Mouse (Mus musculus) left cerebral cortex, postnatal 10 days (tissue): Measurements from ENCODE around the gene Tgfb2. TPM values are rescaled to one million over a fixed set of nuclear protein-coding genes. Genes with fewer than 3 reads are reported as not detected.
A peak's percentile ranks its signal among the peaks of the same experiment; 100 is the strongest.

Experiments used
- DNase-seq, 2 experiments: peaks; one replicate each; pipeline ENCODE4 v3.0.0; 2021 to 2022; ENCODE audit warnings: low spot score in 2 of 2, mixed read lengths in 1 of 2; ENCODE audit errors: extremely low spot score in 1 of 2
- intact Hi-C: fragments of 180-260 bp; cut with DNase I; formaldehyde crosslinking; loops from one replicate; pipeline ENCODE4 v1.15.1; 2025
- total RNA-seq, 2 experiments: library from RNA; stranded (reverse); gene quantifications; 2 replicates each; pipeline ENCODE4 v1.2.3; 2021

Tgfb2 gene
- 10 to 100 TPM; 10.5 to 13.7 TPM for total RNA-seq

GRCm38 (mm10) chr1:186705915-186706248 lies at the start of gene Tgfb2:
TSS of gene Tgfb2 (minus strand) at chr1:186705989.
- intact Hi-C loops, result no loop called here
- peak; percentile 16 to 56 for DNase-seq

- intact Hi-C loops, result no loop called here
- no peak for DNase-seq
Measured at GRCm38 (mm10) chr1:186749675-186750283, 44.0 kb upstream of the Tgfb2 start.

- peak; percentile 81 to 88 for DNase-seq
- intact Hi-C loops, result no loop called here
Measured at GRCm38 (mm10) chr1:186748724-186749653, 43.2 kb upstream of the Tgfb2 start, which contains the start of gene Rrp15. TSS of gene Rrp15 (minus strand) at chr1:186749358.

DNA sequence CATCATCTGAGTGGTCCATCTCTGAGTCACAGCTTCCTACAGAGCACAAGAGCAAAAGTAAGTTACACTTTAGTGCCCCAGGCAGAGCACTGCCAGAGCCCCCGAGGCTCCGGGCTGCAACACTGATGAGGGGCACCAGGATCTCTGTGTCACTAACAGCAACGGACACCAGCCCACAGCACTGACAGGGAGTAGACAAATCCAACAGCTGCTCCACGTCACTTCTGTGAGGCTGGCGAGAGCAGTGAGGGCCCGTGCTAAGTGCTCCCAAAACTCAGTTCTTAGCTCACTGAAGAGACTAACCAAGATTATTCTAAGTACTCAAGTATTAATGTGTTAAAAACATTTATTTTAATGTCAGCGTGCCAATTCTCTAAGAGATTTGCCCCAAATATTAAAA lies 34.0 kb upstream of the Tgfb2 start:
- no peak for DNase-seq
- intact Hi-C loops, result no loop called here

GRCm38 (mm10) chr1:186735537-186735936 lies 29.7 kb upstream of the Tgfb2 start:
- intact Hi-C loops, result no loop called here
- DNase-seq, result no peak

DNA sequence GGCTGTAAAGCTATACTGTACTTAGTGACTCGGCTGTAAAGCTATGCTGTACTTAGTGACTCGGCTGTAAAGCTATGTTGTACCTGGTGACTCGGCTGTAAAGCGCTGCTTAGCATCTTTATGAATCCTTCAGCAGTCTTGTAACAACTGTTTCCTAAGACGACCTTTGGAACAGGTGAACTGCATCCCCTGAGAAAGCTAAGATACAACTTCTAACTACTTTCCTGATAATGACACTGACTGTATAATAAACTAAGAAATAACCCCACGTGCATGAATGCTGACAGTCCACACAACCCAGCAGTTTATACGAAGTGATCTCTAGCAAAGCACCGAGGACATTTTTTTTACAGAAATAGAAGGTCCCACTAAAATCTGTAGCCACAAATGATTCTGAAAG lies 27.3 kb upstream of the Tgfb2 start:
- intact Hi-C loops, result no loop called here
- no peak for DNase-seq

DNA sequence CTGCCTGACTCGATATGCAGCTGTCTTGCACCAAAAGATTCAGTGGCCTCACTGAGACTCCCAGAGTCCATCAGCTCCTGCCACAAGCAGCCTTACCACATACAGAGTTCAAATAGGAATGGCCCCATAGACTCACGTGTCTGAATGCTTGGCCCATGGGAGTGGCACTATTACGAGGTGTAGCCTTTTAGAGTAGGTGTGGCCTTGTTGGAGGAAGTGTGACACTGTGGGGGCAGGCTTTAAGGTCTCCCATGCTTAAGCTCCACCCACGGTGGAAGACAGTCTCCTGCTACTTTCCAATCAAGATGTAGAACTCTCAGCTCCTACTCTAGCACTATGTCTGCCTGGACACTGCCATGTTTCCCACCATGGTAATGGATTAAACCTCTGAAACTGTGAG lies 23.0 kb upstream of the Tgfb2 start:
- intact Hi-C loops, result no loop called here
- DNase-seq, result no peak

DNA sequence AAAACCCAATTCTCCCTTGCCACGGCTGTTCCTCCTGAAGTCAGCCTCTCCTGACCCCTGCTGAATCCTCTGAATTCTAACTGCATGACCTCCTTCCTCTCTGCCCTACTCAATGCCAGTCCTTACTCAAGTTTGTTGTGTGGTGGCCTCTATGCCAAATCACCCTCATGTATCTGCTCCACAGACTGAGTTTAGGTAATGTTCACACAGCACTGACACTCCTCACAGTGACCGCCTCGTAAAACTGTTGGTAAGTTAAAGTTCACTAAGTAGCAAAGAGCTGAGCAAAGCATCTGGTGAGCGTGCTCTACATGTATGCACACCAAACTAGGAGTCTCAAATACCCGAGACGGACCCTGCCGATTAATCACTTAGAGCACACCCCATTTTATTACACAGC lies 20.3 kb upstream of the Tgfb2 start:
- intact Hi-C loops, result no loop called here
- DNase-seq, result no peak

- DNase-seq, result no peak
- intact Hi-C loops, result loop anchor here (2.0 to 5.0 kb wide), 2 partner anchors 1039 to 1175 kb away; no protein-coding TSS in a partner anchor
Measured at GRCm38 (mm10) chr1:186722299-186722698, 16.5 kb upstream of the Tgfb2 start.

DNA sequence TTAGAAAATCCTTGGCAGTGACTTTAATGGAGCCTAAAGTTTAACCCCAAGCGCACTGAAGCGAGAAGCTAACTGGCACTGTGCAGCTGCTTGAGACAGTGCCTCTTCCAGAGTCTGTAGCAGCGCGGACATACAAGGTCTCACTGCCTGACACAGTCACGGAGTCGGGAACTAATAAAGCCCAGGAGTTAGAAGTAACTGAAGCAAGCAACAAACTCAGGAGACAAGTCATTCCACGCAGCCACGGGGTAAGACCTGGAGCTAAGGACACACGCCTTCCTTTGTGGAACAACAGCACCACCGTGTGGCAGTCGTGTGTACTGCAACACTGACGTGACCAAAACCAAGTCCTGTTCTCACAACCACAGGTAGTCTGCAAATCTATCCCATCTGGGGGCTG lies 16.1 kb upstream of the Tgfb2 start:
- intact Hi-C loops, result loop anchor here (2.0 to 5.0 kb wide), 2 partner anchors 1039 to 1175 kb away; no protein-coding TSS in a partner anchor
- peak; percentile 62 to 77 for DNase-seq

DNA sequence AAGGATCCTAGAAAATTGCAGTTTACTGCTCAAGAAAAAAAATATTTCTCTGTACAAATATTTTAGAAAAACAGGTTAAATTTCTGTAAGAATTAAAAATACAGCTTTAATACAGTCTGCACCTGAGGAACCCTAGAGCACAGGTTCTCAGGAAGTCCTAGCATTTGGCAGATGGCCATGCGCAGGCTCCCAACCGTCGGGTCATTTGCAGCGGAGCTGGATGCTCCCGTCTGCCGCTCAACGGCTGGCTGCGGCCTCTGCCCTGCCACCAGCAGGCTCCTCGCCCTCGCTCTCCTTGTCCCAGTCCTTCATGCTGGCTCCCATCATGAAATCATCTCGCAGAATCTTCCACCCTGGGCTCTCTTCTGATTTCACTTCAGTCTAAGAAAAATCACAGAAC lies 15.4 kb upstream of the Tgfb2 start:
- DNase-seq, result no peak
- intact Hi-C loops, result loop anchor here (5.0 kb wide), 1 partner anchor 1174 kb away; no protein-coding TSS in a partner anchor

DNA sequence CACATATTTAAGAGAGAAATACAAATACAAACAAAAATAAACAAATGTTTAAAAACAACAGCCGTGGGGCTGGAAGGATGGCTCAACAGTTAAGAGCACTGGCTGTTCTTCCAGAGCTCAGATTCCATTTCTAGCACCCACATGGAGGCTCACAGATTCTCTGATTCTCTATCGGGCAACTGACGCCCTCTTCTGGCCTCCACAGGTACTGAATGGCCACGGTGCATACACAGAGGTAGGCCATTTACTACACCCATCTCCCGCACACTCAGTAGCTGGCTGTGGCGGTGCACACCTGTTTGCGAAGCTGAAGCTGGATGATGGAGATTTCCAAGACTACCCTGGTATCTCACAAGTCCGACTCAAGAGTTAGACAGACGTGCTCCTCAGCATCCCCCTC lies 13.9 kb upstream of the Tgfb2 start:
- intact Hi-C loops, result loop anchor here (5.0 kb wide), 1 partner anchor 1172 kb away; no protein-coding TSS in a partner anchor
- DNase-seq, result no peak

DNA sequence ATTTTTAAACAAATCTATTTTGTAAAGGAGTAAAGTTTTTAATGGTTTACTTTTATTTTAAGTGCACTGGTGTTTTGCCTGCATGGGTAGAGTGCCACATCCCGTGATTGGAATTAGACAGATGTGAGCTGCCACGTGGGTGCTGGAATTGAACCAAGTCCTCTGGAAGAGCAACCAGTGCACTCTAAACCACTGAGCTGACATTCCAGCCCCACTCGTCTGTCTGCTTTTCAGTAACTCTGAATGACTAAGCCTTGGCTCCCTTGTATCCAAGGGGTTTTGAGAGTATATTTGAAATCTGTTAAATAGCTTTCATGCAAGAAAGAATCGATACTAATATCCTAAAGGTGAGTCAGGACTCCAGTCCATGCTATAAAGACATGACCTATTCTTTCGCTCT lies 13.1 kb upstream of the Tgfb2 start:
- intact Hi-C loops, result no loop called here
- DNase-seq, result no peak

- no peak for DNase-seq
- intact Hi-C loops, result loop anchor here (5.0 kb wide), 1 partner anchor 533 kb away; no protein-coding TSS in a partner anchor
Measured at GRCm38 (mm10) chr1:186714980-186715896, 9.4 kb upstream of the Tgfb2 start.

DNA sequence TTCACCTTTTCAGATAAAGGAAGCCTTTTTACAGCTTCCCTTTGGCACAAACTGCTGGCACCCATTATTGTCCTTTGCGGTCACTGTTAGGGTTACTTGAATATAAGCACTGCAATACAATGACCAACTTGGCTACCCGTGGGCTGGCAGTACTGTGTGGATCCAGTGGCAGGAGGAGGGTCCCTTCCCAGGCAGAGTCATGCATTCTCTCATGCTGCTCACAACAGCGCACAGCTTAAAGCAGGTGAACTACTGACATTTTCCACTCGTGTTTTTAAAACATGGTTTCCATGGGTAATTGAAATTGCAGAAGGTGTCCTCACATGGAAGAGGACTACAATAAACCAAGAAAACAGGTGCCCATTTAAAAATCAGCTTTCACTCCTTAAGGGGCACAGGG lies 8.4 kb upstream of the Tgfb2 start:
- DNase-seq, result no peak
- intact Hi-C loops, result loop anchor here (5.0 kb wide), 1 partner anchor 532 kb away; no protein-coding TSS in a partner anchor

- DNase-seq, result peak in 1 of 2 experiments; percentile 53
- intact Hi-C loops, result loop anchor here (5.0 kb wide), 1 partner anchor 531 kb away; no protein-coding TSS in a partner anchor
Measured at GRCm38 (mm10) chr1:186712802-186713471, 7.1 kb upstream of the Tgfb2 start.

GRCm38 (mm10) chr1:186705203-186705914 lies 430 bp downstream of the Tgfb2 start:
- intact Hi-C loops, result no loop called here
- DNase-seq, result peak; percentile 28 to 79
